Mouse (Mus musculus) cortical plate, adult 2 months (tissue): ENCODE measurements around the gene Pip4k2a.

ENCODE experiments used
- CTCF ChIP-seq: fragments of 200-500 bp; IDR thresholded peaks from 2 replicates; pipeline ENCODE4 v1.5.1; 2011; ENCODE audit warnings: mild to moderate bottlenecking, control low read depth, low read length; ENCODE audit not compliant: insufficient read depth; ENCODE audit errors: extremely low read depth
- POLR2A ChIP-seq: fragments of 200-500 bp; IDR thresholded peaks from 2 replicates; pipeline ENCODE4 v1.6.1; 2011; ENCODE audit warnings: mild to moderate bottlenecking, low read length, control low read depth; ENCODE audit not compliant: insufficient read depth; ENCODE audit errors: extremely low read depth

- TF ChIP-seq CTCF (no peak), POLR2A (no peak)
Measured at GRCm38 (mm10) chr2:18954422-18954821, 43.5 kb downstream of the Pip4k2a start.
